11 mouse cellular contexts compared by ENCODE assay signal in the genomic region with DNA sequence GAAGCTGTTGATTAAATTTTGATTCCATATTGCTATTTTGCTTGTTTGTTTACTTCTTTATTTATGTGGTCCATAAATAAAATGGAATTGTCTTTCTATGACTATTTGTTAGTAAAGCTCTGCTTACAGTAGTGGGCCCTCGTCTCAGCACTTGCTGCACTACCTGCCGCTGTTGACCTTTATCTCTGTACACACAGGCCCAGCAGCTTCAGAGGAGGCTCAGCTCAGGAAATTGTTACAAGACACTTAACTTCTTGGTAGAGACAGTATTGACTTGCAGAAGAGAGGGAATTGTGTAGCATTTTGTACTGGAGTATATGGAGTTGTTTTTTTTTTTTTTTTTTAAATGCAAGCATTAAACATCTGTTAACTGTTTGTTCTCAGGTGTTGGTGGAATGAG. TPM values are rescaled to one million over a fixed set of nuclear protein-coding genes. Genes with fewer than 3 reads are reported as not detected.
DNase-seq lines count a peak whose midpoint lies in the region; ATAC-seq and TF ChIP-seq lines count a peak whose summit lies in the region.
"Had no signal": no experiment of that assay in that cellular context is flagged by ENCODE, and none has a peak within 500 bp of the region (broad histone marks: within the 10 kb centered on the region; RNA-seq: fewer than 3 reads in every experiment).

No protein-coding gene starts in this region.

- no peaks in the 10 kb centered on the region for H3K9me3 ChIP-seq in forebrain, embryonic 15.5 days
- H3K9me3 ChIP-seq in forebrain, postnatal 0 days (ENCODE audit: low read length) = no peaks in the 10 kb centered on the region
- H3K9me3 ChIP-seq in intestine, embryonic 15.5 days = no peaks in the 10 kb centered on the region
- no peaks in the 10 kb centered on the region for H3K9me3 ChIP-seq in intestine, embryonic 16.5 days (ENCODE audit: control insufficient read depth, low read length)
- no peaks in the 10 kb centered on the region for H3K9me3 ChIP-seq in erythroblast, embryonic 14.5 days (ENCODE audit: control insufficient read depth, low read length)
- no peaks in the 10 kb centered on the region for H3K9me3 ChIP-seq in midbrain, embryonic 14.5 days (ENCODE audit: control insufficient read depth, low read length)

- peak overlapping the region; percentile 14; the same call in 1 of the 2 replicates for H3K4me2 ChIP-seq in forebrain, embryonic 15.5 days (replicated peaks)
- no peak overlapping the region for H3K4me2 ChIP-seq in forebrain, postnatal 0 days (ENCODE audit: low read depth)
- 0 out of 2 replicates have a peak overlapping the region, but pooled peaks have one; percentile 20 for H3K4me2 ChIP-seq in intestine, embryonic 15.5 days (replicated peaks)
- no peak overlapping the region for H3K4me2 ChIP-seq in intestine, embryonic 16.5 days (ENCODE audit: low read depth, low read length)
- peak overlapping the region; percentile 16; the same call in 1 of the 2 replicates for H3K4me2 ChIP-seq in midbrain, embryonic 14.5 days (ENCODE audit: low read length)

- no peak overlapping the region for H3K4me3 ChIP-seq in forebrain, embryonic 15.5 days
- no peak overlapping the region for H3K4me3 ChIP-seq in forebrain, postnatal 0 days (ENCODE audit: low read depth, low read length)
- H3K4me3 ChIP-seq in intestine, embryonic 15.5 days (replicated peaks) = no peak overlapping the region
- H3K4me3 ChIP-seq in intestine, embryonic 16.5 days (ENCODE audit: low read length) = no peak overlapping the region
- peak overlapping the region; percentile 23 for H3K4me3 ChIP-seq in erythroblast, embryonic 14.5 days (replicated peaks)
- H3K4me3 ChIP-seq in midbrain, embryonic 14.5 days (replicated peaks; ENCODE audit: low read depth, low read length) = no peak overlapping the region

- no peak for DNase-seq in forebrain, postnatal 0 days
- no peak for DNase-seq in midbrain, embryonic 14.5 days
- no peak for DNase-seq in left cerebral cortex, adult 9 months (ENCODE audit: low spot score in 2 of 2)
- DNase-seq: cerebellum, adult 9-10 months; gastrocnemius, postnatal 14 days; kidney, postnatal 25 days had no signal

- no peak overlapping the region for H3K27ac ChIP-seq in forebrain, embryonic 15.5 days (replicated peaks)
- no peak overlapping the region for H3K27ac ChIP-seq in forebrain, postnatal 0 days (ENCODE audit: low read depth, low read length)
- H3K27ac ChIP-seq in intestine, embryonic 15.5 days = no peak overlapping the region
- H3K27ac ChIP-seq in intestine, embryonic 16.5 days (ENCODE audit: low read length) = no peak overlapping the region
- H3K27ac ChIP-seq in midbrain, embryonic 14.5 days (replicated peaks; ENCODE audit: low read depth, low read length) = no peak overlapping the region

- no peak for ATAC-seq in forebrain, embryonic 15.5 days (replicated peaks)
- no peak for ATAC-seq in forebrain, postnatal 0 days
- ATAC-seq in intestine, embryonic 15.5 days = no peak
- ATAC-seq in intestine, embryonic 16.5 days = no peak
- no peak for ATAC-seq in midbrain, embryonic 14.5 days (ENCODE audit: low FRiP score, low TSS enrichment)
- ATAC-seq in erythroid progenitor cell, adult 5-6 weeks (replicated peaks; ENCODE audit: low FRiP score, poor library complexity, severe bottlenecking) = no peak

- no peak for TF ChIP-seq CTCF in forebrain, postnatal 0 days (IDR thresholded peaks at IDR 0.05; ENCODE audit: low read depth)

- peaks cover 59% of the 10 kb centered on the region for H3K4me1 ChIP-seq in forebrain, embryonic 15.5 days
- H3K4me1 ChIP-seq in forebrain, postnatal 0 days (ENCODE audit: insufficient read depth) = peaks cover 24% of the 10 kb centered on the region
- H3K4me1 ChIP-seq in intestine, embryonic 15.5 days (replicated peaks) = peaks cover 15% of the 10 kb centered on the region; the same call in 1 of the 2 replicates
- H3K4me1 ChIP-seq in intestine, embryonic 16.5 days (ENCODE audit: control insufficient read depth, insufficient read depth, low read length) = peaks cover 31% of the 10 kb centered on the region
- H3K4me1 ChIP-seq in erythroblast, embryonic 14.5 days (ENCODE audit: control insufficient read depth) = peaks cover 66% of the 10 kb centered on the region
- H3K4me1 ChIP-seq in midbrain, embryonic 14.5 days (ENCODE audit: control insufficient read depth, insufficient read depth, low read length) = peaks cover 35% of the 10 kb centered on the region

- peaks cover 35% of the 10 kb centered on the region for H3K36me3 ChIP-seq in forebrain, embryonic 15.5 days
- peaks cover 22% of the 10 kb centered on the region for H3K36me3 ChIP-seq in forebrain, postnatal 0 days (ENCODE audit: insufficient read depth)
- peaks cover 14% of the 10 kb centered on the region for H3K36me3 ChIP-seq in intestine, embryonic 15.5 days
- peaks cover 11% of the 10 kb centered on the region for H3K36me3 ChIP-seq in intestine, embryonic 16.5 days (ENCODE audit: control insufficient read depth, insufficient read depth, low read length)
- peaks cover 93% of the 10 kb centered on the region for H3K36me3 ChIP-seq in erythroblast, embryonic 14.5 days (ENCODE audit: control insufficient read depth)
- peaks cover 37% of the 10 kb centered on the region for H3K36me3 ChIP-seq in midbrain, embryonic 14.5 days (ENCODE audit: control insufficient read depth, insufficient read depth, low read length)

- H3K27me3 ChIP-seq in forebrain, embryonic 15.5 days = no peaks in the 10 kb centered on the region
- no peaks in the 10 kb centered on the region for H3K27me3 ChIP-seq in forebrain, postnatal 0 days (ENCODE audit: insufficient read depth, low read length)
- no peaks in the 10 kb centered on the region for H3K27me3 ChIP-seq in intestine, embryonic 15.5 days (replicated peaks)
- no peaks in the 10 kb centered on the region for H3K27me3 ChIP-seq in intestine, embryonic 16.5 days (replicated peaks; ENCODE audit: control insufficient read depth, insufficient read depth, low read length)
- no peaks in the 10 kb centered on the region for H3K27me3 ChIP-seq in erythroblast, embryonic 14.5 days (ENCODE audit: control insufficient read depth)
- H3K27me3 ChIP-seq in midbrain, embryonic 14.5 days (ENCODE audit: control insufficient read depth, insufficient read depth, low read length) = no peaks in the 10 kb centered on the region

- no peak overlapping the region for H3K9ac ChIP-seq in forebrain, embryonic 15.5 days (replicated peaks)
- H3K9ac ChIP-seq in forebrain, postnatal 0 days = no peak overlapping the region
- H3K9ac ChIP-seq in intestine, embryonic 15.5 days = no peak overlapping the region
- H3K9ac ChIP-seq in intestine, embryonic 16.5 days (ENCODE audit: low read depth, low read length) = no peak overlapping the region
- H3K9ac ChIP-seq in midbrain, embryonic 14.5 days (replicated peaks; ENCODE audit: low read length) = no peak overlapping the region

- WGBS in forebrain, embryonic 15.5 days = 69% methylated on average over 2 of the region's 2 CpGs
- WGBS in forebrain, postnatal 0 days = 59% methylated on average over 2 of the region's 2 CpGs
- WGBS in intestine, embryonic 15.5 days = 36% methylated on average over 2 of the region's 2 CpGs
- 31% methylated on average over 2 of the region's 2 CpGs for WGBS in intestine, embryonic 16.5 days
- 70% methylated on average over 2 of the region's 2 CpGs for WGBS in midbrain, embryonic 14.5 days

RNA-seq across cellular contexts. Expression of a gene that starts 5.4 kb away (rescaled TPM):
- 129 TPM in 2 replicates for polyA plus RNA-seq in forebrain, embryonic 15.5 days (2015; fragmentation: Nextera tagmentation; extraction: Ambion mirVana)
- total RNA-seq in forebrain, postnatal 0 days (2014; rRNA removed) = 76.9 and 84.6 TPM in 2 replicates
- polyA plus RNA-seq in forebrain, postnatal 0 days (2015; fragmentation: Nextera tagmentation; extraction: Ambion mirVana) = 59.8 and 85.6 TPM in 2 replicates
- polyA plus RNA-seq in intestine, embryonic 15.5 days (2015; fragmentation: Nextera tagmentation; extraction: Ambion mirVana) = 67.2 and 71.0 TPM in 2 replicates
- 57.8 and 60.8 TPM in 2 replicates for polyA plus RNA-seq in intestine, embryonic 16.5 days (2015; fragmentation: Nextera tagmentation; extraction: Ambion mirVana)
- 3.1 and 3.8 TPM in 2 replicates for polyA plus RNA-seq in erythroblast, embryonic 14.5 days (2012)
- polyA plus RNA-seq in midbrain, embryonic 14.5 days (2014; fragmentation: Nextera tagmentation; extraction: Ambion mirVana) = 91.3 and 116 TPM in 2 replicates
- 64.9 and 85.9 TPM in 2 replicates for total RNA-seq in erythroid progenitor cell, adult 5-6 weeks (2015; ENCODE audit: low replicate concordance)
- 68.4 and 88.1 TPM in 2 replicates for total RNA-seq in erythroid progenitor cell, adult 5-6 weeks (2017; ENCODE audit: low replicate concordance)

Comparison
In these comparisons a context has a peak if more than half of its experiments do, and no peak if none do; other contexts are left out.
1. H3K4me2 ChIP-seq: peak in forebrain, embryonic 15.5 days (single experiment), intestine, embryonic 15.5 days (single experiment) and midbrain, embryonic 14.5 days (single experiment); none in forebrain, postnatal 0 days (single experiment) and intestine, embryonic 16.5 days (single experiment).
2. RNA of a gene that starts 5.4 kb away (polyA plus RNA-seq): 129 TPM in forebrain, embryonic 15.5 days, 91.3 to 116 TPM in midbrain, embryonic 14.5 days, 59.8 to 85.6 TPM in forebrain, postnatal 0 days, 67.2 to 71.0 TPM in intestine, embryonic 15.5 days and 57.8 to 60.8 TPM in intestine, embryonic 16.5 days; 3.1 to 3.8 TPM in erythroblast, embryonic 14.5 days; every median in the first group is over 10 times any median in the second.